Mouse (Mus musculus): ENCODE measurements around the gene Actr2.
"Not testable (repeated sequence)": the region's sequence is repeated elsewhere in the genome, so short reads cannot be mapped to it uniquely, and the experiment has no call there.

The Actr2 gene

GRCm38 (mm10) chr11:20112741-20113480 is at the start of gene Actr2:
Actr2 (minus strand) TSS chr11:20112913.
- CTCF ChIA-PET, result no interaction called here

GRCm38 (mm10) chr11:20158879-20159278 is 46.2 kb upstream of the Actr2 start:
- CTCF ChIA-PET, result no interaction called here

- CTCF ChIA-PET, result not testable (repeated sequence)
Observed at GRCm38 (mm10) chr11:20153542-20153941, 40.8 kb upstream of the Actr2 start.

GRCm38 (mm10) chr11:20152107-20152901 is 39.6 kb upstream of the Actr2 start:
- CTCF ChIA-PET, result no interaction called here

- CTCF ChIA-PET, result interaction anchor here (0.6 kb wide), 1 partner anchor 69 kb away, joined by 5 read pairs; no protein-coding TSS in a partner anchor
Observed at GRCm38 (mm10) chr11:20151290-20151689, 38.6 kb upstream of the Actr2 start.

- CTCF ChIA-PET, result no interaction called here
Observed at GRCm38 (mm10) chr11:20149936-20150335, 37.2 kb upstream of the Actr2 start.

GRCm38 (mm10) chr11:20145383-20145782 is 32.7 kb upstream of the Actr2 start:
- CTCF ChIA-PET, result no interaction called here

- CTCF ChIA-PET, result no interaction called here
Observed at GRCm38 (mm10) chr11:20144536-20145263, 32.0 kb upstream of the Actr2 start.

GRCm38 (mm10) chr11:20143687-20144086 is 31.0 kb upstream of the Actr2 start:
- CTCF ChIA-PET, result not testable (repeated sequence)

GRCm38 (mm10) chr11:20142516-20142915 is 29.8 kb upstream of the Actr2 start:
- CTCF ChIA-PET, result no interaction called here

GRCm38 (mm10) chr11:20140286-20140685 is 27.6 kb upstream of the Actr2 start:
- CTCF ChIA-PET, result no interaction called here

- CTCF ChIA-PET, result no interaction called here
Observed at GRCm38 (mm10) chr11:20139711-20140110, 27.0 kb upstream of the Actr2 start.

- CTCF ChIA-PET, result no interaction called here
Observed at GRCm38 (mm10) chr11:20138498-20139208, 25.9 kb upstream of the Actr2 start.

- CTCF ChIA-PET, result no interaction called here
Observed at GRCm38 (mm10) chr11:20137872-20138271, 25.2 kb upstream of the Actr2 start.

GRCm38 (mm10) chr11:20136314-20136713 is 23.6 kb upstream of the Actr2 start:
- CTCF ChIA-PET, result no interaction called here

- CTCF ChIA-PET, result not testable (repeated sequence)
Observed at GRCm38 (mm10) chr11:20134869-20135268, 22.2 kb upstream of the Actr2 start.

- CTCF ChIA-PET, result no interaction called here
Observed at GRCm38 (mm10) chr11:20133721-20134120, 21.0 kb upstream of the Actr2 start.

GRCm38 (mm10) chr11:20132955-20133562 is 20.3 kb upstream of the Actr2 start:
- CTCF ChIA-PET, result interaction anchor here (0.6 kb wide), 1 partner anchor 69 kb away, joined by 4 read pairs; no protein-coding TSS in a partner anchor

GRCm38 (mm10) chr11:20126673-20127516 is 14.2 kb upstream of the Actr2 start:
- CTCF ChIA-PET, result no interaction called here

GRCm38 (mm10) chr11:20125423-20125822 is 12.7 kb upstream of the Actr2 start:
- CTCF ChIA-PET, result no interaction called here

- CTCF ChIA-PET, result no interaction called here
Observed at GRCm38 (mm10) chr11:20116701-20117100, 4.0 kb upstream of the Actr2 start.

Data from spleen, embryonic (tissue).